Mouse (Mus musculus): ENCODE measurements around the gene Pwwp2b.

DNA sequence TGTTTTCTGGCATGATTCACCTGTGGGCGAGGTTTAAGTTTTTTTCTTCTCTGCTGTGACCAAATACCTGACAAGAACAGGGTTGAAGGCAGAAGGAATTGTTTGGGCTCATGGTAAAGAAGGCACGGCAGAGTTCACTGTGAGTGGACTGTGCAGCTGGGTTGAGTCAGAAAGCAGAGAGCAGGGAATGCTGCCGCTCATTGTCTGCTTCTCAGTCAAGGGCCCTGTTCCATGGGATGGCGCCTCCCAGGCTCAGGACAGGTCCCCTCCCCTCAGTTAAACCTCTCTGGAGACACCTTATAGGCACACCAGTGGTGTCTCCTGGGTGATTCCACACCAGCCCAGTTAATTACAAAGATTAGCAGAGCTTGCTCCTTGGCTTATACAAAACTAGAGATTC lies 25.9 kb upstream of the Pwwp2b start:
- no peak for TF ChIP-seq CTCF (IDR thresholded peaks at IDR 0.05; ENCODE audit: insufficient read depth, low read depth, low read length)
- TF ChIP-seq POLR2A (IDR thresholded peaks at IDR 0.05; ENCODE audit: insufficient read depth, low read depth, low read length) = no peak
